Mouse (Mus musculus): ENCODE results near the gene Btn2a2. TPM values are rescaled to one million over a fixed set of nuclear protein-coding genes. Genes with fewer than 3 reads are reported as not detected.
A peak's percentile ranks its signal among the peaks of the same experiment; 100 is the strongest.

The Btn2a2 gene
- total RNA-seq, 2 experiments from 2014 or later, result 0.65 to 1.4 TPM

GRCm38 (mm10) chr13:23532262-23533075, 43.8 kb upstream of the Btn2a2 start:
- no peak for TF ChIP-seq CTCF (IDR thresholded peaks at IDR 0.05)
- Histone ChIP-seq H3K27ac (peak overlapping the region; percentile 92), H3K4me3 (peak overlapping the region; percentile 67)
- intact Hi-C loops (cut with DNase I), result loop anchor here (5.0 to 10.0 kb wide), 6 partner anchors 40 to 1820 kb away; partner anchors contain the start of genes Hist1h2ac, Hist1h2ad, Hist1h2ae and Hist1h2ag
- no peak for DNase-seq (ENCODE audit: extremely low spot score in 1 of 2, low spot score in 2 of 2)

GRCm38 (mm10) chr13:23530901-23531875, 42.5 kb upstream of the Btn2a2 start, which contains the start of gene Hist1h4h:
Gene Hist1h4h, plus strand, starts transcription at chr13:23531050.
- peak; percentile 95 to 96 for DNase-seq (ENCODE audit: extremely low spot score in 1 of 2, low spot score in 2 of 2)
- intact Hi-C loops (cut with DNase I), result loop anchor here (5.0 to 10.0 kb wide), 6 partner anchors 41 to 1819 kb away; partner anchors contain the start of genes Hist1h2ac, Hist1h2ad, Hist1h2ae and Hist1h2ag

GRCm38 (mm10) chr13:23530181-23530900, 41.7 kb upstream of the Btn2a2 start:
- intact Hi-C loops (cut with DNase I), result loop anchor here (5.0 to 10.0 kb wide), 6 partner anchors 42 to 1818 kb away; partner anchors contain the start of genes Hist1h2ac, Hist1h2ad, Hist1h2ae and Hist1h2ag
- DNase-seq (ENCODE audit: extremely low spot score in 1 of 2, low spot score in 2 of 2), result peak; percentile 72 to 73
- Histone ChIP-seq H3K4me3 (peak overlapping the region; percentile 67), H3K27ac (peak overlapping the region; percentile 92)
- no peak for TF ChIP-seq CTCF (IDR thresholded peaks at IDR 0.05)

More at GRCm38 (mm10) chr13:23530901-23531875, 42.5 kb upstream of the Btn2a2 start, which contains the start of gene Hist1h4h:
- peak within 1 kb of the TSS; percentile 67 for H3K4me3 ChIP-seq
- no peak for TF ChIP-seq CTCF (IDR thresholded peaks at IDR 0.05)
- peak within 1 kb of the TSS; percentile 92 for H3K27ac ChIP-seq

GRCm38 (mm10) chr13:23529480-23530165, 41.0 kb upstream of the Btn2a2 start:
- Histone ChIP-seq H3K4me3 (peak overlapping the region; percentile 67), H3K27ac (no peak overlapping the region)
- TF ChIP-seq CTCF (IDR thresholded peaks at IDR 0.05), result no peak
- intact Hi-C loops (cut with DNase I), result loop anchor here (5.0 to 10.0 kb wide), 6 partner anchors 43 to 1817 kb away; partner anchors contain the start of genes Hist1h2ac, Hist1h2ad, Hist1h2ae and Hist1h2ag
- no peak for DNase-seq (ENCODE audit: extremely low spot score in 1 of 2, low spot score in 2 of 2)

GRCm38 (mm10) chr13:23529005-23529404, 40.3 kb upstream of the Btn2a2 start:
- no peak for DNase-seq (ENCODE audit: extremely low spot score in 1 of 2, low spot score in 2 of 2)
- Histone ChIP-seq H3K4me3 (no peak overlapping the region), H3K27ac (no peak overlapping the region)
- intact Hi-C loops (cut with DNase I), result no loop called here
- TF ChIP-seq CTCF (IDR thresholded peaks at IDR 0.05), result no peak

GRCm38 (mm10) chr13:23526312-23526711, 37.7 kb upstream of the Btn2a2 start:
- Histone ChIP-seq H3K4me3 (peak overlapping the region; percentile 53), H3K27ac (peak overlapping the region; percentile 29; the same call in 1 of the 2 replicates)
- intact Hi-C loops (cut with DNase I), result loop anchor here (1.0 kb wide), 1 partner anchor 8 kb away; no protein-coding TSS in a partner anchor
- peak; percentile 89 to 95 for DNase-seq (ENCODE audit: extremely low spot score in 1 of 2, low spot score in 2 of 2)
- no peak for TF ChIP-seq CTCF (IDR thresholded peaks at IDR 0.05)

GRCm38 (mm10) chr13:23525901-23526300, 37.2 kb upstream of the Btn2a2 start:
- no peak for DNase-seq (ENCODE audit: extremely low spot score in 1 of 2, low spot score in 2 of 2)
- intact Hi-C loops (cut with DNase I), result loop anchor here (1.0 kb wide), 1 partner anchor 8 kb away; no protein-coding TSS in a partner anchor
- no peak for TF ChIP-seq CTCF (IDR thresholded peaks at IDR 0.05)
- peak overlapping the region; percentile 38 for H3K4me3 ChIP-seq
- H3K27ac ChIP-seq, result no peak overlapping the region

GRCm38 (mm10) chr13:23524654-23525053, 36.0 kb upstream of the Btn2a2 start:
- peak; percentile 67 to 83 for DNase-seq (ENCODE audit: extremely low spot score in 1 of 2, low spot score in 2 of 2)
- H3K4me3 ChIP-seq, result no peak overlapping the region

GRCm38 (mm10) chr13:23523976-23524375, 35.3 kb upstream of the Btn2a2 start:
- DNase-seq (ENCODE audit: extremely low spot score in 1 of 2, low spot score in 2 of 2), result no peak
- no peak overlapping the region for H3K27ac ChIP-seq
- TF ChIP-seq CTCF (IDR thresholded peaks at IDR 0.05), result no peak
- H3K4me3 ChIP-seq, result no peak overlapping the region
- intact Hi-C loops (cut with DNase I), result loop anchor here (1.0 to 5.0 kb wide), 3 partner anchors 92 to 227 kb away; no protein-coding TSS in a partner anchor

More at GRCm38 (mm10) chr13:23524654-23525053, 36.0 kb upstream of the Btn2a2 start:
- H3K27ac ChIP-seq, result no peak overlapping the region
- intact Hi-C loops (cut with DNase I), result loop anchor here (1.0 to 5.0 kb wide), 3 partner anchors 92 to 227 kb away; no protein-coding TSS in a partner anchor
- TF ChIP-seq CTCF (IDR thresholded peaks at IDR 0.05), result peak; percentile 97

- H3K4me3 ChIP-seq, result no peak overlapping the region
- intact Hi-C loops (cut with DNase I), result loop anchor here (5.0 kb wide), 1 partner anchor 224 kb away; no protein-coding TSS in a partner anchor
- peak; percentile 75 to 80 for DNase-seq (ENCODE audit: extremely low spot score in 1 of 2, low spot score in 2 of 2)
These were observed 33.0 kb upstream of the Btn2a2 start for GRCm38 (mm10) chr13:23521703-23522102.

More at GRCm38 (mm10) chr13:23521703-23522102, 33.0 kb upstream of the Btn2a2 start:
- TF ChIP-seq CTCF (IDR thresholded peaks at IDR 0.05), result no peak
- H3K27ac ChIP-seq, result no peak overlapping the region
